Mouse (Mus musculus) heart, adult 2 months (tissue): ENCODE measurements at regions not wholly inside any gene's neighbourhood (a gene's known extent, or its start where the extent isn't known, plus 50 kb on each side); places are given as distances from the start of the nearest gene placed in this dataset.

Source experiments
- EP300 ChIP-seq: fragments of 200-500 bp; IDR thresholded peaks from 2 replicates; pipeline ENCODE4 v1.6.1; 2011; ENCODE audit warnings: low read depth, low read length, control low read depth; ENCODE audit not compliant: insufficient read depth
- POLR2A ChIP-seq: fragments of 200-500 bp; IDR thresholded peaks from 2 replicates; pipeline ENCODE4 v1.6.1; 2011; ENCODE audit warnings: mild to moderate bottlenecking, low read depth, low read length, control low read depth; ENCODE audit not compliant: insufficient read depth

GRCm38 (mm10) chr1:102235473-102235872 lies 2462.9 kb downstream of the Cntnap5b start:
- no peak for TF ChIP-seq EP300
- no peak for TF ChIP-seq POLR2A
